Mouse (Mus musculus) WW6 (cell line): ENCODE measurements at regions not wholly inside any gene's neighbourhood (a gene's known extent, or its start where the extent isn't known, plus 50 kb on each side); places are given as distances from the start of the nearest gene placed in this dataset.

Experiments used
- DNase-seq: peaks from one replicate; pipeline ENCODE4 v3.0.0-alpha.2; 2013; ENCODE audit warnings: low read depth, low spot score

DNA sequence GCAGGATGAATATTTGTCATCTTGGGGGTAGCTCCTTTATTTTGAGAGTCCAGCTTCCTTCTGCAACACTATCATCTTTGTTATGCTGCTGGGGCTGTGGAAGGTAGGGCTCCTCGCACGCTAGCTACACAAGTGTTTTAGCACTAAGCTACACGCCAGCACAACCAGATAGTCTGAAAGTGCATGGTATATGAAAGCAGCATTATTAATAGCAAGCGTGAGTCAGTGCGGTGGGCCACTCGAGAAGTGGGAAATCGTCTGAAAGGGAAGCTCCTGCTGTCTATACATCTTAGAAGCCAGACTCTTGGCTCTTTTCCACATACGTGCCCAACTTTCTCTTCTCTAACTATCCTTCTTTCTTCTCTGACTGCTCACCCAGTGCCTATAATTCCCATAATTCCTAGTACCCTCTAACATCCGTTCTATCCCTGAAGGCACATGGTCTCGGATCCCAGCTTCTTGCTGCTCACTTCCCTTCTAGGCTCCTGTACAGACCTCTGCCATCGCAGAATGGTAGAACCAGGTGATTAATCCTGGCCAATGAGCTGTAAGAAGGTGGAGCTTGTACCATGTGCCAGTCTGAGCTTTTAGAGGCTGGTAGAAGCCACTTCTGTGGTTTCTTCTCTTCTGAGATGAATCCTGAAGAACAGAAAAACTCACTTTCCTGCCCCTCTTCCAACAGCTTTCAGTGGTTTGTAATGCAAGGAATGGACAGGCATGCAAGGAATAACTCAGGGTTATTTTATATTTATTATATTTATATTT, 55.5 kb downstream of the E030025P04Rik start:
- DNase-seq: no peak

DNA sequence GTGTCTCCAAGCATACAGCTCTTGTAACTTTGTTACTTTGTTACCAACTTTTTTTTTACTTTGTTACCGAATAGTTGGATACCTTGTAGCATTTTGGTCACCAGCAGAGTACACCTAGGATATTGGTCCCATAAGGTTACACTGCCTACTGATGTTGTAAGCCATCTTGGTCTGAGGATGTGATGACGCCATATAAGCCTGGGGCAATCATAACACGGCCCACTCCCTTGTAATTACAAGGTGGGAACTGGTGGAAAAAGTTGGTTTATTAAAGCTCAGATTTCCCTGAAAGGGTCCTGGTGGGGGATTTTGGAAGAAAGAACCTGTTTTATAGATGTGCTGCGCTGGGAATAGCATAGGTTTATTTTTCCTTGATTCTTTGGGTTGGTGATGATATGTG, 62.2 kb downstream of the E030025P04Rik start:
- DNase-seq: no peak

DNA sequence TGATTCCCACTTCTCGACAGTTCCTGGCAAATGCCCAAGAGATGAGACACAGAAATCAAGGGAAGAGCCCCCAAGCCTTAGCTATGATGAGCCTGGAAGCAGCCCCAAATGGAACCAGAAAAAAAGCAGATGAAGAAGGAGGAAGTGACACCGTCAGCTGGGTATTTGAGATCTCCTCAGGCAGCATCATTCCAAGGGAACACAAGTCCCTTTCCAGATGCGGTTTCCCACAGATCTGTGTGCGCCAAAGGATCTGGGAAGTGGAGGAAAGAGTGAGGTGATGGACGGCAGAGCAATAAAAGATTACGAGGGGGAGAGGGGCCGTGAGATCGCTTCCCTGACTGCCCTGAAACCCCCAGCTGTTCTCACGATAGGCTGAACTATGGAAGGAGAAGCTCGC, 62.7 kb downstream of the E030025P04Rik start:
- no peak for DNase-seq

DNA sequence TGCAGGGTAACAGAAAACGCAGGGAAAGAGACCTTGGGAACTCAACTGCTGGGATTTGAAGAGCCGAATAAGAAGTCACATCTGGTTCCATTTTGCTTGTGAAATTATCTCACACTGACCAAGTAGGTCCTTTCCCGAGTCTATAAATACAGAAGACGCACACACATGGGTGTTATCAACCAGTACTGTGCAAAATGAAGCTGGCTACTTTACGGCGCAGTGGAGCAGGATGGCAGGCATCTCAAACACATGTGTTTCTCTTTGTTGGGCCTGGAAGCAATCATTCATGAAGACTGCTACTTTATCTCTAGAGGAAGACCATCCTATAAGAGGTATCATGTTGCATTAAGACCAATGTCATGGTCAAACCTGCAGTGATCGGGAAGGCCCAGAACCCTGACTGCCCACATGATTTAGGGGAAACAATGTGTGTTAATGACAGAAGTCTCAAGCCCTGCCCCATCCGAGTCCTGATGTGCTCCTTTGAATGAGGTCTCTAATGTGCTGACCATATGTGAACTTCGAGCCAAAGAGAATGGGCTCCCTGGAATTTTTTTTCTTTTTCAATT, 63.2 kb downstream of the E030025P04Rik start:
- no peak for DNase-seq

DNA sequence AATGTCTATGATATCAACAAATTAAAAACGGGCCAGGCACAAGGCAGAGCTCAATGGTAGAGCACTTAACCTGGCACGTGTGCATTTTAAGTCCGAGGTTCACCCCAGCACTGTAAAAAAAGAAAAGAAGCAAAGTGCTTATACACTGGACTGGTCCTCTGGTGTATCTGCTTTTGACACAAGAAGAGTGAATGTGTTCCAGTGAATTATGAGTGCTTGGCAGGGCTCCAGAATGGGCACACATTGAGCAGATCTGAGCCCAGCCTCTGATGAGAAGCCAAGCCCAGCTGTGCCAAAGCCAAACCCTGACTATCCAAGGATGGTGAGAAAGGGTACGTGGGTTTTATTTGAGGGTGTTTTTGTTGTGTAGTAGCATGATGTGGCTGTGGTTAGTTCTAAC, 64.7 kb downstream of the E030025P04Rik start:
- no peak for DNase-seq

DNA sequence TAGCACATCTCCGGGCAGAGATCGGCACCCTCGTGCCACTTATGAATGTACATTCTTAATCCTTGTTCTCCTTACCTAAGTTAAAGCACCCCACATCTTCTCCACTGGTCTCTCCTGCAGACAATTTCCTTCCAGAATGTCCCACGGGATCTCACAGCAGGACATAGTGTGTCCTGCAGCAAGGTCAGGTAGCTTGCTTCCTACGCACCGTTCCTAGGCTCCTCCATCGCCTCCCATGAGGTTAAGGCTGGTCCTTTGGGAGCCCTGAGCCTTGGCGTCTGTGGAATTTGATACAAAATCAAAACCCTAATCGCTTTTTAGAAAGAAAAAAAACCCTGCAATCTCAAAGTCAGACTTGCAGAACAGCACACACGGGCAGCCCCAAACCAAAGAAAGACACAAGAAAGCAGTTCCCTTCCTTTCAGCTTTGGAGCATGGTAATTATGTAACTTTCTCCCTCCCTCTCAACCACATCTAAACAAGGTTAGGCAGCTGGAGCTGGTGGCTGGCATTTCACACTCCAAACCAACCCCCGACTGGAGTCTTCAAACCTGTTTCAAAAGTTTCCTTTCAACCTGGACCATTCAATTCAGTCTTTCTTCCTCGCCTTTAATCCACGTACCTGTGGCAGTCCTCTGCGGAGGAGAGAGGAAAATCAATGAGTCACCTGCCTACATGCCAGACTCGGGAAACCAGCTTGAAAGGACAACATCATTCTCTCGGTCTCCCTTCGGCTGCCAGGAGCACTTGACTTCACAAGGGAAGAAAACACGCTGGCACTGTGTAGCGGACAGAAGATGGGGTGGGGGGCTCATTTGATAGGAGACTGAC, 67.4 kb downstream of the E030025P04Rik start:
- no peak for DNase-seq

DNA sequence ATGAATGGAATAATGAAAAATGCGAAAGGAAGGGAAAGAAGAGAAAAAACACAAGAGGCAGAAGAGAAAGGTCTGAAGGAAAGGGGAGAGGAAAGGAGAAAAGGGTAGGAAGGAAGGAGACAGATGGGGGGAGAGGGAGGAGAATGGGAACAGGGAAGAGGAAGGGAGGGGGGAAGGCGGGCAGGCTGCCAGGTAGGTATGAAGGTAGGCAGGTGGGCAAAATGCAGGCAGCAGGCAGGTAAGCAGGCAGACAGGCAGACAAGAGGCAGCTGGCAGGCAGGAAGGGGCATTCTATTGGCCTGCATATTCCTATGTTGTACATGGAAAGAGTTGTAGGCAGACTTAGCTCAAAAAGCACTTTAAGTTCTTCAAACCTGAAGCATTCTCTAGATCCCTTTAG, 72.8 kb downstream of the E030025P04Rik start:
- no peak for DNase-seq

DNA sequence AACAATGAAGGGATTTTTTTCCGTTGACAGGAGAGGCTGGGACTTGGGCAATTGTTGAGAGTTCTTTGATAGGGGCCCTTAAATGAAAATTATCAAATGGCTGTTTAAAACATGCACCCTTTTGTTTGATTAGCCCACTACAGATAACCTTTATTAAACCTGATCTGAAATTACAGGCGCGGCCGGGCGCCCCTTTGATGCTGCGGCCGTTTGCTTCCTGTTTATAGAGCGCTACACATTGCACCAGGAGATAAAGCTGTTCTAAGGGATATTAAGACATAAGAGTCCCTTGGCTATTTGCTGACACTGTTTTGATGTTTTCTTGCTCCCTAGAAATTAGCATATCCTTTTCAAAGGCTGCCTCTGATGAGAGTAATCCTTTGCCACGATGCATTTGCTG, 73.8 kb downstream of the E030025P04Rik start:
- no peak for DNase-seq

DNA sequence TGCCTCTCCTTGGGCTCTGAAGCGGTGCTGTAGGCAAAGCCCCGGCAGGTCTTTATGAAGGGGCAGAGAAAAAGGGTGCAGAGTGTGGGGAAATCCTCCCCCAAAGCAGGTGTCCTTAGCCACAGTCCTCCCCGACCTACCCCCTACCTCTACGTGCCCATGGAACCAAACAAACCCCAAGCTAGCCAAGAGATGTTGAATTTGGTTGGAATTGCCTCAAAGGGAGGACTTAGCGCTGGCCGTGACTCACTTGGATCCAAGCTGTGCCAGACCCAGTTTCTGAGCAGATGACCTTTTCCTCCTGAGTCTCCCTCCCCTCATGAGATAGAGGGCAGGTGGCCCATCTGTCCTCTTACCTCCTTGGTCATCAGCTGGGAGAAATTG, 74.9 kb downstream of the E030025P04Rik start:
- DNase-seq: no peak

DNA sequence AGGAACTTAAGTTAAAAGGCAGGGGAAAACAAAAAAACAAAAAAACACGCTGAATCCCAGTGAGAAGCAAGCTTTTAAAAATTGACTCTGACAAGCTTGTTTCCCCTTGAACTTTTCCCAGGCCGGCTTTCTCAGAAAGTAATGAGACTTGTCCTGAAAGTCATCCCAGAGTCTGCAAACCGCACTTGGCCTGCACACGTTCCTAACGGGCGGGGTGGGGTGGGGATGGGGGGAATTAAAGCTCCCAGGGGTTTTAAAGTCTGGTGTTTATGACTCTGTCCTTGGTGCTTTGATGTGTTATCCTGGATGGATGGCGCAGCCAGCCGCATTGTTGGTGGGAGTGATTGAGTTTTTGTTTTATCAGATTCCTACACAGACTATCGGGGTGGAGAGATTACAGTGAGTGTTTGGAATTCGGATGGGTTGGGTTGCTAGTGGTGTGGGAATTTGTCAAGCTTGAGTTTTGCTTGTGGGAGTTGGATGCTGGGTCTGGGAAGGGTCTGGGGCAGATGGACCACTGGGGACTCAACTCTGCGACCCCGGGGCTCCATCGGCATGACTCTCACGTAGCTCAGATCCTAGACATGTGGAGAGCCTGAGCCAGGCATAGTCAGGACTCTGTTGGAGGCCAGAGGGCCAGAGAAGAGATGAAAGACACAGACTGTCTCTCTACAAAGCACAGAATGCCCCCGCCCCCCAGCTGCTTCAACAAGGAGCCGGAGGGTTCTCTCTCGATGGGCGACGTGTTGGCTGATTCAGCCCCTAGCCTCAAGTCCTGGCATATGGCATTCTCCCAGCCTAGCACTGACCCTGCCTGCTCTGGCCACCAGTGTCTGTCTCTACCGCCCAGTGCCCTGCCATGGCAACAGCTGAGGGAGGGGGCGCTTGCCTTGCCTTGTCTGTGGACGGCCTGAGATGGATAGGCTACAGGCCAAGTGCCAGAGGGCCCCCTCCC, 75.5 kb downstream of the E030025P04Rik start:
- no peak for DNase-seq

DNA sequence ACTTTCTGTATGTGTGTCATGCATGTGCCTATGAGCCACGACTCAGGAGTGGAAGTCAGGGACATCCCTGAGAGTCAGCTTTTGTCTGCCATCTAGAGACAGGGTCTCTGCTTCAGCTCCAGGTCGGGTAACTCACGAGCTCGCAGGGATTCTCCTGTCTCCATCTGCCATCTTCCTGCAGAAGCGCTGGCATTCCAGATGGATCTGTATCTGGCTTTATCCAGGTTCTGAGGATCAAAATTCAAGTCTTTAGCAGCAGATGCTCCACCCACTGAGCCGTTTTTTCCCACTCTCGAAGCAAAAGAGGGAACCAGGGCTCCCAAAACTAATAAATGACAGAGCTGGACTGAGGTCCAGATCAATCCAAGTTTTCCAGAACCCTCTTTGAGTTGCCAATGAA, 76.4 kb downstream of the E030025P04Rik start:
- no peak for DNase-seq

DNA sequence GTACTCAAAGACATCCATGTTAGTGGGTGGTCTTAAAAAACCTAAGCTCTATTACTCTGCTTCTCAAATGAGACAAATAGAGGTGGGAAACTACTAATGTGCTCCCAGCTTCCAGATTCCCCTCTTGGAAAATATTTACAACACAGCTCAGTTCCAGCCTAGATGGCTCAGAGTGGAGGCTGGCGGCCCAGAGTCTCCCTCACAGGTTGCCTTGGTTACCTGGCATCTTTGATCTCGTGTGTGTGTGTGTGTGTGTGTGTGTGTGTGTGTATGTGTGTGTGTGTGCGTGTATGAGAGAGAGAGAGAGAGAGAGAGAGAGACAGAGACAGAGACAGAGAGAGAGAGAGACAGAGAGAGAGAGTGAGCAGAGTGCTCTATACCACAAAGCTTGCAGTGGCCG, 82.2 kb downstream of the E030025P04Rik start:
- no peak for DNase-seq

DNA sequence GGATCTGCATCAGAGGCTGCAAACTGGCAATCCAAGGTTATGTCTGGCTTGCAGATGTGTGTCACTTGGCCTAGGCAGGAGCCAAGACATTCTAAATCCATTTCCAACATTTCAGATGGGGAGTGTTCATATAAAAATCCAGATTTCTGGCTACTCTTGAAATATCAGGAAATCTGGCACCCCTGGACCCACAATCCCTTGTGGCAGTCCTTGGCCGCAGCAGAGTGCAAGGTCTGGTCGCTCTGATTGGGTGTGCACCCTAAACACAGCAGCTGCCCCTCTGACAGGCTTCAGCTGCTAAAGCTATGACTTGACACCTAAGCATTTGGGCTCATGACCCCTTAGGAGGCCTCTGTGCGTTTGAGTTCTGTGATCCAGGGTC, 83.7 kb downstream of the E030025P04Rik start:
- DNase-seq: no peak

DNA sequence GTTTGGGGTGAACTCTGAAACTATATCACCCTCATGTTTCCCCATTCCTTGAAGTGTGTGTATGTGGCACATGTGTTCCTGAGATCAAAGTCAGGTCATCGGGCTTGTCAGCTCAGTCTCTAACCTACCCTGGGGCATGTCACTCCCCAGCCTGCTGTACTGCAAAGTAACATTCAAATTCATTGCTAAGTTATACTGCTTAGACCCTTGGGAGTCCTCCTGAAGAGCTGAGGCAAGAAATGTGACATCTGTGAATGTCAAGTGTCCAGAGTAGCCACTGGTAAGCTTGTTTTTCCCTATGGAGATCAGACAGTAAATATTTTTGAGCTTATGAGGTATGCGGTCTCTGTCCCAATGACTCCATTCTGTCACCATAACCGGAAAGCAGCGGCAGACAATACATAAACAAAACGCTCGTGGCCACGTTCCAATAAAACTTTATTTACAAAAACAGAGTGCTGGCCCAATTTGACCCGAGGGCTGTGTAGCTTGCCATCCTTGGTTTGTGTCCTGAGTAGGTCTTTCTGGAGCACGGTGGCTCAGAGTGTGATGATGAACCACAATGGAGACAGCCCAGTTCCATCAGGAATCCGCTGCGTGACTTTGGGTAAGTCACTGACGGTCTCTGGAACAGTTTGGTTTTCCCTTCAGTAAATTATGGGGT, 84.2 kb downstream of the E030025P04Rik start:
- DNase-seq: no peak

DNA sequence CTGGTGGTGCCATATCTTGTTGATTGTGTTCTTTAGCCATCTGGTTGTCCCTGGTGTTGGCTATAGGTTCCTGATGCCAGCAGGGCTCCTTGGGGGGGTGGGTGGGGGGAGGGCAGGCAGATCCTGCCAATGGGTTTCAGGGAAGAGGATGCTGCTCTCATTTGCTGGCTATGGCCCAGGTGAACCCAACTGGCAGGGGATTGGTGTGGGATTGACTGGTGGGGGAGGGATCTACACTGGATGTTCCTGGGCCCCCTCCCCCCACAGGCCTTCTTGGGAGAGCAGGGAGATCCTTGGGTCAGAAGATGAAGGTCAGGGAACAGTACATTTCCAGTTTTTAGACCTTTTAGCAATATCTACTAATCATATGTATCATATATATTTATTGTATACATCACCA, 86.1 kb downstream of the E030025P04Rik start:
- DNase-seq: no peak

DNA sequence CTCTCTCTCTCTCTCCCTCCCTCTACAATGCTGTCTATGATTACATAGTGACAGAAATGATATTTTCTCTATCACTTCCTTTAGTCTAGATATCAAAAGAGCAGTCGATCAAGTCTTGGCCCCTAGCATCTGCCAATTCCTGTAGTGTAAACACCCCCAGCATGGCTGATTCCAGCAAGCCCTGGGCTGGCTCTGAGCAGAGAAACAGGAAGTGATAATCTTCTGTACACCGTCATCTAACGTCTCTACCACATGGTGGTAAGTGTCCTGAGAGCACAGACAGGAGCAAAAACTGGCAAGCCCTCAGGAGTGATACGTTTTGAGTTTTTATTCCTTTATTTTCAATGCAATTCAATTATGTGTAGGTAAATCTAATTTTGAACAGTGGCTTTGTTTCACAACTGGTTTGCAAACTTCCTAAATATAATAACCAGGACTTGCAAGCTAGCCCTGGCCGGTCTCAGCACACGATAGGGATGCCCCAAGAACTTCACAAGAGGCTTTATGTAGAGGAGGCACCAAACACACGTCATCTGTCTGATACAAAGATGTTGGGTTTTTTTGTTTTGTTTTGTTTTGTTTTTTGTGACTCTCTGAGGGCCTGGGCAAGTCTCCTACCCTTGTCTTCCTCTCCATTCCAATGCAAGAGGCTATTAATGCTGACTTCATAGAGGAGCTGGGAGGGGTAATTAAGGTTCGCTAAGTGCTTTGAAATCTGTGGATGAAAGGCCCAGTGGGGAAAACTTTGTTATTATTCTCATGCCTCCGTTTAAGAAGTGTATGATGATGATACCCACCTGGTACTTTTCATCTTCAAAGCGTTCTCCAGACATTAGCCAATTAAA, 95.7 kb downstream of the E030025P04Rik start:
- no peak for DNase-seq

DNA sequence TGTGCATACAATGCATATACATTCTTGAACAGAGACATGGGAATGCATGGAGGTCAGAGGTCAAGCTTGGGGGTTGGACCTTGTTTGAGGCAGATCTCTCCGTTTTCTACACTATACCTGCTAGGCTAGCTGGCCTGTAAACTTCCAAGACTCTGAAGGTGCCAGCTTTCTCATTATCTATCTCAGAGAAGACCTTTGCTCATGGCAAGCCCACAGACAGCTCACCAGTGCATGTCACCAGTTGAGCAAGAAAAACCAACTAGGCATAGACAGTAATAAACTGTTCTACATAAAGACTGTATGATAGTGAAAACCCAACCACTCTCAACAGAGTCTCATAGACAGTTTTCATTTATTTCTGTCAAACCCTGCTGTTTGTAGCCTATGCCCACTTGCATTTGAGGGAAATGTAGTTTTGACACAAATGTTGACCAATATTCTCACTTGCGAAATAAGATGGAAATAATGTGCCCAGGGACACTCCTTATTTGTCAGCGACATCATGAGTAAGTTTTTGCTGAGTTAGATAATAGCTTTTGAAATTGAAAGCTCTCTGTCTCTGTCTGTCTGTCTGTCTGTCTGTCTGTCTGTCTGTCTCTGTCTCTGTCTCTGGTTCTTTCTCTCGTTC, 96.6 kb downstream of the E030025P04Rik start:
- no peak for DNase-seq

DNA sequence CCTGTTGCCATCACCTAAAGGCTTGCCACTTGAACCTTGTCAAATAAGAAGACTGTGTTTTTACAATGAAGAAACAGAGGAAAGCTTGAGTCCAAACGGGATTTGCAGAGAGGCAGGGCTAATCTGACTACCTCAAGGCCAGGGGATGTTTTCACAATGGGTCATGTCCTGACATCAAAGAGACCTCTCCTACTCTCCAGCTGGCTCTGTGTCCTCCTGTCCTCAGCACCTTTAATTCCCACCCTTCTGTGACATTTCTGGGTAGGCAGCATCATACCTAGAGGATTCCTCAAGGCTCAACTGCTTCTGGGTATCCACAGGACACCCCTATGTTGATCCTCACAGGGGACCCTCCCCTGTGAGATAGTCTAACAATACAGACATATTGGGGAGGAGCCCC, 97.7 kb downstream of the E030025P04Rik start:
- no peak for DNase-seq

DNA sequence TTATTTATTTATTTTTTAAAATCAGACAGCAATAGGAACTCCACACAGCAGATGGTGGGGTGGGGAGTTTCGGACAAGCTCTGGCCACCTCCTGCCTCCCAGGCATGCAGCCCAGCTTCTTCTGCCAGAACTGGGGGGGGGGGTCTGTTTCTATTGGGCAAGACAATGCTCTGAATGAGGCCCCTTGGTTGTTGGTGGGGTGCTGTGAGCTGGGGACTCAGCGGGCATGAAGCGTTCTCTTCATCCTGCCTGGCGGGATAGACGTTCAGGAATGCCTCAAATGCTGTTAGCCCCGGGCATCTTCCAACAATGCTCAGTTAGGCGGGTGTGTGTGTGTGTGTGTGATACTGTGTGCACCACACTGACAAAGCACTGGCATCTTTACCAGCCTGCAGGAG, 103.7 kb downstream of the E030025P04Rik start:
- DNase-seq: no peak
